Mouse (Mus musculus) layer of hippocampus, adult 11-12 months (tissue): Measurements from ENCODE around the gene Camk1g.

Source experiments
- DNase-seq: peaks from one replicate; pipeline ENCODE4 v3.0.0; 2022; ENCODE audit warnings: low spot score

Camk1g gene

GRCm38 (mm10) chr1:193370096-193370495 lies at the start of gene Camk1g:
TSS of gene Camk1g (minus strand) at chr1:193370298.
- DNase-seq, result peak; percentile 48

GRCm38 (mm10) chr1:193419168-193419567 lies 49.1 kb upstream of the Camk1g start:
- DNase-seq, result no peak

DNA sequence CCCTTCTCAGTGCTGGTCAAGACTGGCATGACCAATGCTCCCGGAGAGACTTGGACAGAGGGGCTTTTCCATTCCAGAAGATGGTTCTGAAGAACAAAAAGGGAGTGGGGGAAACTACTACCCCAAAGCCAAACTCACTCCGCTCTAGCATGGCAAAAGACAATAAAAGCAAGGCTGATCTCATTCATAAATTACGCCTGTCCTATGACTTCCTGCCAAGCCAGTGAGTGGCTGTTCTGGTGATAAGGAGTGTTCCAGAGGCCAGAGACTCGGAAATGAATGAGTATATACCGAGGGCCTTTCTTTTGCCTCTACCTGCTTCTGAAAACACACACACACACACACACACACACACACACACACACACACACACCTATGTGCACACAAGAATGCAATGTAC lies 48.6 kb upstream of the Camk1g start:
- DNase-seq, result no peak

- DNase-seq, result no peak
These were observed 44.0 kb upstream of the Camk1g start for GRCm38 (mm10) chr1:193414067-193414466.

- no peak for DNase-seq
These were observed 43.4 kb upstream of the Camk1g start for GRCm38 (mm10) chr1:193413368-193414000.

- no peak for DNase-seq
These were observed 37.4 kb upstream of the Camk1g start for GRCm38 (mm10) chr1:193407487-193407886.

DNA sequence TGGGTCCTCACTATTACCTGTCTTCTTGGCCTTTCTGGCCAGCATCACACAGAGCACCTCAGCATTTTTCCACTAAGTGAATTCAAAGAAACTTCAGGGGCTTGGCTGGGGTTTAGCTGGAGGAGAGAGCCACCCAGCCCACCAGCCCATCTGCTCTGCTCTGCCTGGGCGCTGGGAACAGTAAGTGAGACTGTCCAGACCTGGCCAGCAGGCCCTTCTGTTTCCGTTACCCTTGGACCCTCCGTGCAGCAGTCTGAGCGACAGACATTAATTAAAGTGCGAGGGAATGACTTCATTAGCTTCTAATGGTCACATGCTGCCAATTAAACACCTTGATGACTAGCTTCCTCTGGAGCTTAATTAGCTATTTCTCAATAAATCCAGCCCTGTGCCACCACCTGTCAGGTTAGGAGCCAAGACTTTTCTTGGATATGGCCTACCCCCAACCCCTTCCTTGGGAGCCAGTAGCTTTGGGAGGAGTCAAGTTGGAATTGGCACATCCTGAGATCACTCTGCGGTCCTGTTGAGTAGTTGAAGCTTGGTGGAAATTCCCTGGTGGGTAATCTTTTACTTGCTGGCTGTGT lies 36.1 kb upstream of the Camk1g start:
- no peak for DNase-seq

GRCm38 (mm10) chr1:193401695-193402094 lies 31.6 kb upstream of the Camk1g start:
- DNase-seq, result no peak

GRCm38 (mm10) chr1:193400348-193400747 lies 30.2 kb upstream of the Camk1g start:
- no peak for DNase-seq

- DNase-seq, result no peak
These were observed 28.8 kb upstream of the Camk1g start for GRCm38 (mm10) chr1:193398728-193399437.

DNA sequence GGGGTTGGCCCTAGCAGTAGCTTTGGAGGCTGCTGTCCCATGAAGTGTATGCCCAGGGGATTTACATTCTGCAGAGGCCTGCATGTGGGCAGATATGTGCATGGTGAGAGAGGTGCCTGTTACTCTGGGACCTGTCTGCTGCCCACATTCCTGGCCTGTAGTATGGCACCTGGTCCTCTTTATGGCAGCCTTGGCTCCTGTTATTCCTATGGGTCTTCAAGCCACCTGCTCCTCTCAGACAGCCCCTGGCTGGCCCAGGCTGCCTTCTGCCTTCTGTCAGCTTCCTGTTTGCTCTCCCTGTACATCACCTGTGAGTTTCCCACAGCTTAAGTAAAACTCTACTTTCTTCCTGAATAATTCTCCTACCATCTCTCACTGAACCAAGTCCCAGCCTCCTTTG lies 27.0 kb upstream of the Camk1g start:
- no peak for DNase-seq

DNA sequence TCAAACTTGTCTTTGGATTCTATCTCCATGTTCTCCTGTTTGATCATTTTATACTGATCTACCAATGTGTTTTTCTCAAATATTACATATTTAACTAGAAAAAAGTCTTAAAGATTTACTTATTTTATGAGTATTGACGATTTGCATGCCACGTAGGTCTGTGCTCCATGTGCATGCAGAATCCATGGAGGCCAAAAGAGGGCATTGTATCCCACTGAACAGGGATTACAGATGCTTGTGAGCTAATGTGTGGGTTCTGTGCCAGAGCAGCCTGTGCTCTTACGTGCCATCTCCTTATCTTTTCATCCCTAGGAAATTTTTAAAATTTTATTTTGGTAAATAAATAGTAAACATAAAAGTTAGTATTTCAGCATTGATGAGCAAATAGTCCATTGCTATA lies 22.2 kb upstream of the Camk1g start:
- no peak for DNase-seq

- DNase-seq, result no peak
These were observed 19.9 kb upstream of the Camk1g start for GRCm38 (mm10) chr1:193390004-193390403.

DNA sequence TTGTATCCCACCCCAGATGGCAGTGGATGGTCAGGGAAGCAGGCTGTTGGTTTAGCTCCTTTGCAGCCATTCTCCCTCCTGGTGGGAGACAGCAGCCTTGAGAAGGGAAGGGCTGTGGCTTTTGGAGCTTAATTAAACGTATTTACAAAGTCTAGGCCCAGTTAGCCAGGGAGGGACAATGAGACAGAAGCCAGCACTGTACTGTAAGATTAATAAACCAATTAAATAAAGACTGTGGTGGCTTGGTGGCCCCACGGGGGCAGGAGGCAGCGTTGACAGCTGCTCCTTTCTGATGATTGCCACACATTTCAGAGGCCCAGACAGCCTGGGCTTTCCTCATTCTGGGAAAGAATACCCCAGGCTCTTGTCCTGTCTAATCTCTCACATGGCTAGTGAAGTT lies 19.4 kb upstream of the Camk1g start:
- no peak for DNase-seq

GRCm38 (mm10) chr1:193387241-193387640 lies 17.1 kb upstream of the Camk1g start:
- DNase-seq, result no peak

DNA sequence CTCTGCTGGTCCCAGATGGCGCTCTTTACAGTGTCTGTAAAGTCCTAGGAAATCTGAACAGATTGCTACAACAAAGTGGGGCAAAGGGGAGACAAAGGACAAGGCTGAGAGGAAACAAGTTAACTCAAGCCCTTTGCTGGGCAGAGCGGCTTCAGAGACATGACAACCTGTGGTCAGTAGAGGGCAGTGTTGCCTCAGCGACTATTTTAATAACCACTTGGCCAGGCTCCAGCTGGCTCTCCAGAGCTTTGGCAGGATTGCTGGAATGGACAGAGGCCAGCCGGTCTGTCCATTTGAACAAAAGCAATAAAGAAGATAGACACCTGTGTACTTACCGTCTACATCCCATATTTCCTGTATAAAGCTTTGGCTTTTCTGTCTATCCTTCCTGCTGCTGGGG lies 16.0 kb upstream of the Camk1g start:
- DNase-seq, result peak; percentile 84

GRCm38 (mm10) chr1:193382841-193383462 lies 12.9 kb upstream of the Camk1g start:
- peak; percentile 39 for DNase-seq

GRCm38 (mm10) chr1:193382435-193382834 lies 12.3 kb upstream of the Camk1g start:
- DNase-seq, result no peak

- no peak for DNase-seq
These were observed 11.7 kb upstream of the Camk1g start for GRCm38 (mm10) chr1:193381597-193382404.

GRCm38 (mm10) chr1:193380877-193381276 lies 10.8 kb upstream of the Camk1g start:
- DNase-seq, result no peak

DNA sequence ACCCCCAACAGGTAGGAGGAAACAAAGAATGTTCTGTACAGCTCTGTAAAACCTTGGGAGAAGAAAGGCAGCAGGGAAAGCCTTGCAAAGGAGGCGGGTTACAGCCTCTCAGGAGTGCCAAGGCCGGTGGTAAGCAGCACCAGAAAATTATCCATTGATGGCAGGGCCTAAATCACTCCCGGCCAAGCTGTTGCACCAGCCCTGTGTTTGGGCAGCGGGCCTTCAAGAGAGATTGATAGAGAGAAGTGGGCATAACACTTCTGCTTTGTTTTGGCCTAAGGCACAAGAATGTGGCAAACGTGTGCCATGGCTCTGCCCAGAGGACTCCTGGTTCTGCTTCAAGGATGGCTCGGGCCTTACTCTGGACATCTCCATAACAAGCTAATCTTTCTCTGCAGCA lies 9.5 kb upstream of the Camk1g start:
- DNase-seq, result no peak

- DNase-seq, result peak; percentile 43
These were observed 6.5 kb upstream of the Camk1g start for GRCm38 (mm10) chr1:193376478-193377134.
